24 mouse cellular contexts compared by ENCODE assay signal in genomic region chr9:9107697-9108096, GRCm38 (mm10).
"Had no signal": no experiment of that assay in that cellular context is flagged by ENCODE, and none has a peak within 500 bp of the region (broad histone marks: within the 10 kb centered on the region; RNA-seq: fewer than 3 reads in every experiment).

No protein-coding gene starts in this region.

- H3K9me3 ChIP-seq: hindbrain, embryonic 13.5 days; hindbrain, embryonic 15.5 days; kidney, embryonic 15.5 days; limb, embryonic 10.5 days; limb, embryonic 12.5 days; liver, embryonic 13.5 days had no signal

- H3K27ac ChIP-seq: heart, adult 2 months; hindbrain, embryonic 13.5 days; hindbrain, embryonic 15.5 days; hindbrain, postnatal 0 days; kidney, embryonic 15.5 days; kidney, postnatal 0 days; left cerebral cortex, adult 2 months; limb, embryonic 10.5 days; limb, embryonic 12.5 days; liver, embryonic 13.5 days had no signal

- H3K27me3 ChIP-seq: hindbrain, embryonic 13.5 days; hindbrain, embryonic 15.5 days; kidney, embryonic 15.5 days; limb, embryonic 12.5 days; liver, embryonic 13.5 days had no signal

- ATAC-seq: hindbrain, postnatal 0 days; intestine, embryonic 16.5 days had no signal

- H3K4me3 ChIP-seq: heart, adult 2 months; hindbrain, embryonic 13.5 days; hindbrain, embryonic 15.5 days; kidney, embryonic 15.5 days; left cerebral cortex, adult 2 months; limb, embryonic 10.5 days; limb, embryonic 12.5 days; liver, embryonic 13.5 days had no signal

- DNase-seq: gastrocnemius, postnatal 10 days; gastrocnemius, postnatal 36 days; heart, adult 11 months; heart, adult 2 months; heart, postnatal 10 days; heart, postnatal 4 days; kidney, adult 11 months; kidney, adult 2 months; kidney, adult 9 months; kidney, postnatal 14 days; kidney, postnatal 36 days; liver; liver, embryonic 13.5 days had no signal

- H3K4me1 ChIP-seq: hindbrain, embryonic 13.5 days; hindbrain, embryonic 15.5 days; liver, embryonic 13.5 days had no signal

- H3K36me3 ChIP-seq: hindbrain, embryonic 13.5 days; hindbrain, embryonic 15.5 days; kidney, embryonic 15.5 days; limb, embryonic 10.5 days; limb, embryonic 12.5 days; liver, embryonic 13.5 days had no signal

- H3K4me2 ChIP-seq: heart, embryonic 11.5 days; hindbrain, embryonic 13.5 days; hindbrain, embryonic 15.5 days; kidney, embryonic 15.5 days; limb, embryonic 12.5 days; liver, embryonic 11.5 days; liver, embryonic 13.5 days had no signal
